Mouse (Mus musculus) embryonic fibroblast, embryonic 13.5 days (primary cell): ENCODE data around the gene Jdp2. TPM values are rescaled to one million over a fixed set of nuclear protein-coding genes. Genes with fewer than 3 reads are reported as not detected.

Source experiments
- H3K27ac ChIP-seq: 2 replicates; pipeline ENCODE4 v1.5.1; 2012; ENCODE audit warnings: low read length, control low read depth, inconsistent platforms; ENCODE audit not compliant: insufficient read depth
- H3K4me1 ChIP-seq: 2 replicates; pipeline ENCODE4 v1.6.1; 2011; ENCODE audit warnings: low read length; ENCODE audit not compliant: control insufficient read depth, insufficient read depth
- H3K4me3 ChIP-seq: 2 replicates; pipeline ENCODE4 v1.5.1; 2011; ENCODE audit warnings: mild to moderate bottlenecking, control low read depth, low read length; ENCODE audit not compliant: insufficient read depth
- CTCF ChIP-seq: IDR thresholded peaks from 2 replicates; pipeline ENCODE4 v1.5.1; 2011; ENCODE audit warnings: mild to moderate bottlenecking, control low read depth, low read length, moderate library complexity, borderline replicate concordance; ENCODE audit not compliant: insufficient read depth
- POLR2A ChIP-seq: IDR thresholded peaks from 2 replicates; pipeline ENCODE4 v1.6.1; 2011; ENCODE audit warnings: low read depth, mild to moderate bottlenecking, control low read depth, low read length, moderate library complexity
- polyA plus RNA-seq: library from polyadenylated mRNA; stranded (reverse); fragments of >200 nt; gene quantifications from 2 replicates; pipeline ENCODE4 v1.2.4, GENCODE M21; 2011; ENCODE audit warnings: low read depth; ENCODE audit not compliant: missing spikeins, insufficient read length

Gene Jdp2
- polyA plus RNA-seq, 1 experiment: 73.7 TPM

DNA sequence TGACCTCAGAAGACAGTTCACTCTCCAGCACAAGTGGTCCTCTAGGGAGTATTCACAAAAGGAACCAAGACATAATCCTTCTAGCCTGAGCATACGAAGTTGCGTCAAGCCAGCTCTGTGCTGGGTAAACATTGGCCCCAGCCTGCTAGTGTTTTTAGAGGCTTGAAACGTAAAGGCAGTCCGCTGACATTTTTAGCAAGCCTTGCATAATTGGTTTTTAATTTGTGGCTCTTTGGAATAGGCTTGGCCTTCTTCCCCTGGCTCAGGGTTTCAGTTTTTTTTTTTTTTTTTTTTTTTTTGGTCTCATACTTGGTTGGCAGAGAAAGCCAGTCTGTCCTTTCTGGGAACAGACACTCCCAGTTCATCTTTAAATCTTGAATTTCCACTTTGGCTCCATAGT, 15.3 kb downstream of the Jdp2 start:
- TF ChIP-seq POLR2A (no peak), CTCF (no peak)
- Histone ChIP-seq H3K4me3 (no peak overlapping the region), H3K27ac (no peak overlapping the region), H3K4me1 (0 out of 2 replicates have a peak, but pooled peaks cover 2% of the 10 kb centered on the region)

DNA sequence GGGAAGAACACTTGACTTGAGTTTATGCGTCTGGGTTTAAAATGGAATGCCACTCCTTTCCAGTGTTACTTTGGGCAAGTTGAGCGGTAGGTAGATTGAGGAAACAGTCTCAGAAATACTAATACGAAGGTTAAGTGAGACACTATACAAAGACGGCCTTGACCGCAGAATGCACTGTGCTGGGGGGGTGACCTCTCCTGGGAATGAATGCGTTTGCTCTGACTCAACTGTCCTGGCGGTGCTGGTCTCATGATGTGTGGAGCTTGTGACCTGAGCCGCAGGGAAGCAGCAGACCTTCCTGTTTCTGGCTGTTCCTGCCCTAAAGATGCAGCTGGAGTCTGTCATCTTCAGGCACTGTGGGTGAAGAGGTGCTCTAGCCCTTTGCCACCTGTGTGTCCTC, 16.7 kb downstream of the Jdp2 start:
- no peak overlapping the region for H3K27ac ChIP-seq
- peaks cover 9% of the 10 kb centered on the region for H3K4me1 ChIP-seq
- H3K4me3 ChIP-seq: no peak overlapping the region
- TF ChIP-seq CTCF: no peak
- no peak for TF ChIP-seq POLR2A

DNA sequence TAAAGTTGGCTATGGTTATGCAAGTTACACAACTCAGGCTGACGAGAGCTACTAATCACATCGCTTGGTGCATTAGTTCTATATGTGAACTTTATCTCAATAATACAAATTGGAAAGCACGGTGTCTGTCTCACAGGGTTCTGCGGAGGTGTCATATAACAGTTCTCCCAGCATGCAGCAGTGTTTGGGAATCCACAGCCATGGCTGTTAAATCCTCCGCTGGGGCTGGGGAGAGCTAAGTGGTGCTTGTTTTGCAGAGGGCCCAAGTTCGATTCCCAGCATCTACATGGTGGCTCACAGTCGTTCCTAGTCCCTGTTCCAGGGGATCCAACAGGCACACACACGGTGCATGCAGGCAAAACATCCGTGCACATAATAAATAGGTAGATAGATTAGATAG, 19.1 kb downstream of the Jdp2 start:
- H3K4me3 ChIP-seq: no peak overlapping the region
- H3K4me1 ChIP-seq: peaks cover 9% of the 10 kb centered on the region
- H3K27ac ChIP-seq: no peak overlapping the region
- TF ChIP-seq POLR2A (no peak), CTCF (no peak)

DNA sequence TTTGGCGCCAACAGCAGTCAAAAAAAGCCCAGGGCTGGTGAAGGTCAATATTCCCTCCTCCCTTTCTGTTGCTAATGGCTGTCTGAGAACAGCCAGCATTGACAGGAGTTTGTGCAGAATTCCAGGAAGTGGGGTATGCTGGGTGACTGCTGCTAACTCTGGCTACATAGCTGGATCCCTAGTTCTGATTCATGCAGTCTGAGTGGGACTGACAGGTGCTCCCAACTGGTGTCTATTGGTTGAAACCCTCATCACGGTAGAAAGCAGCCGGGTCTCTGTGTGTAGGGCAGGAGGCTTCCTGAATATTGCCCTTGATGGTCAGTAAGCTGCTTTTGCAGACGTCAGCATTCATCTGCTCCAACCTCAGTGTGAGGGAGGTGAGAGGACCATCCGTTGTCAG, 19.6 kb downstream of the Jdp2 start:
- TF ChIP-seq CTCF: no peak
- TF ChIP-seq POLR2A: no peak
- no peak overlapping the region for H3K4me3 ChIP-seq
- no peak overlapping the region for H3K27ac ChIP-seq
- H3K4me1 ChIP-seq: peaks cover 11% of the 10 kb centered on the region

DNA sequence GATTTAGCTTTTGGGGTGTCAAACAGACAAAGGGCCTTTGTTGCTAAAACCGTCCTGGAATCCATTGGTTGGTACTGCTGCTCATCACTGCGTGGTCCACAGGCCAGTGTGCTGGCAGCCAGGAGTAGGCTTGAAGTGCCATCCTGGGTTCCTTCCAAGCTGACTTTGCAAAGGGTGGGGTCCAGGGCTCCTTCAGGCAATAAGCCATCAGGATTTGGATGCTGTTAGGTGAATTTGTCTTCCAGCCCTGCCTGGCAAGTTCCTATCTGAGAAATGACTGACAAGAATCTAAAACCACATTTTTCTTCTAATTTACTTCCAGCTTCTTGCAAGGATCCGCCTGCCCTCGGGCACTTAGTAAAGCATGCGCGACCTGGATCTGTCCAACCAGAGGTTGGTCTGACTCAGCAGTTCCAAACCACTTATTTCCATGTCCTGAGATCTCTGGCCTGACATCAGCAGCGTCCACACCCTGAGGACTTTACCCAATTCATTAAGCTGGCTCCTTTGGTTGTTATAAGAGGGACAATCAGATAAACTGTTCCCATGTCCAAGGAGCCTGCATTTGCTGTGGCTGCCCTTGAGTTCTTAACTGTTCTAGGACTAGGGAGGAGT, 20.6 kb downstream of the Jdp2 start:
- H3K4me1 ChIP-seq: peaks cover 14% of the 10 kb centered on the region
- no peak overlapping the region for H3K27ac ChIP-seq
- no peak for TF ChIP-seq POLR2A
- no peak for TF ChIP-seq CTCF
- H3K4me3 ChIP-seq: no peak overlapping the region

DNA sequence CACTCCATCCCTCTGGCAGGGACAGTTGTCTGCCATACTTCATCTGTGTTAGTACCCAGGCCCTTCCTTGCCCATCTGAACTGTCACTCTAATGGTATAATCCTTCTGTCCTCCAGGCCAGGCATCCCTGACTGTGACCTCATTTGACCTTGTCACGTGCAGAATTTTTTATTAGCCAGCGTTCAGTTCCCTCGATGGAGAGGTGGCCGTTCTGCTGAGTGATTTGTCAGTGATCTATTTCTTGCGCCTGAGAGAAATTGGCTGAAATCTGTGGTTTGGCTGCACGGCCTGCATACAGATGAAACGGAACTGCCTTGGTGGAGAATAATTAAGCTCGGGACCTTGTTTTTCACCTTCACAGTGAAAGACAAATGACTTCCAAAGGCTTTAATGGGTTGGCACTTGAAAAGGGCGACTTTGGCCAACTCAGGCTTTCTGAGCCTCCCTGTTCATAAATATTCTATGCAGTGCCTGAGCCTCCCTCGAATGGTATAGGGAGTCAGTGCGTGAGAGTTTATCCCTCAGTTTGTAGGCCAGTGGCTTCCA, 21.1 kb downstream of the Jdp2 start:
- no peak for TF ChIP-seq CTCF
- no peak for TF ChIP-seq POLR2A
- no peak overlapping the region; the same call in 1 of the 2 replicates for H3K27ac ChIP-seq
- H3K4me1 ChIP-seq: peaks cover 14% of the 10 kb centered on the region
- H3K4me3 ChIP-seq: no peak overlapping the region

DNA sequence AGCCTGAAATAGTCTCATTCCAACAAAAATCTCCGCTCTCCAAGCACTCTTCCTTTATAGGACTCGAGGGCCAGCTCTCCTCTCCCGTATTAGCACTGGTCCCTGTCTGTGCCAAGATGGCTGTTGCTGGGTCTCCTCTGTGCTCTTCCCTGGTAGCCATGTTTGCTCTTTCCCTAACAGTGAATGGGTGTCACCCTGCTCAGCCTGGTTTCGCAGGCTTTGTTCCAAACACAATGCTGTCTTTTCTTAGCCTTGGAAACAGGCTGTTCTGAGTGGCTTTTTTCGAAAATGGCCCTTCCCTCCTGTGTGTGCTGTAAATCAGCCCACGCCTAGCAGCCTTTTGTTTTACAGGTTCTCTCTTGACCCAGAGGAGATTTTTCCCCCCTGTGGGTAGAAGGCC, 22.2 kb downstream of the Jdp2 start:
- TF ChIP-seq POLR2A (no peak), CTCF (no peak)

DNA sequence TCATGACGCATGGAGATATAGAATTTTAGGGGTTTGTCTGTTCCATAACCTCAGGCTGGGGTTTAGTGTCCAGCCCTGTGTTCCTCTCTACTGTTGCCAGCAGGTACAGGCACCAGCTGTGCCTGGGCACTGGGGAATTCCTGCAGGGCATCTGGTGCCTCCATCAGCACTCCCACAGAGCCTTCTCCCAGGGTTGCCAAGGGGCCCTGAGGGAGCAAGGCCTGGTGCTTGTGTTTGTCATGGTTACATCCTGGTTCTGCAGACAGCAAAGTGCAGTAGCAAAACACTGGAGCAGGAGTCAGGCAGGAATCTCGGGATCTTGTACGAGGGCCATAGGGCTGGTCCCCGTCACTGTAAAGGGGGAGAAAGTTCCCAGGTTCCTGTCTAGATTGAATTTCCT, 22.8 kb downstream of the Jdp2 start:
- TF ChIP-seq POLR2A (no peak), CTCF (no peak)
- Histone ChIP-seq H3K4me3 (no peak overlapping the region), H3K4me1 (peaks cover 12% of the 10 kb centered on the region), H3K27ac (no peak overlapping the region)

More for the DNA sequence above, 22.2 kb downstream of the Jdp2 start:
- Histone ChIP-seq H3K27ac (no peak overlapping the region), H3K4me3 (no peak overlapping the region), H3K4me1 (peaks cover 12% of the 10 kb centered on the region)

DNA sequence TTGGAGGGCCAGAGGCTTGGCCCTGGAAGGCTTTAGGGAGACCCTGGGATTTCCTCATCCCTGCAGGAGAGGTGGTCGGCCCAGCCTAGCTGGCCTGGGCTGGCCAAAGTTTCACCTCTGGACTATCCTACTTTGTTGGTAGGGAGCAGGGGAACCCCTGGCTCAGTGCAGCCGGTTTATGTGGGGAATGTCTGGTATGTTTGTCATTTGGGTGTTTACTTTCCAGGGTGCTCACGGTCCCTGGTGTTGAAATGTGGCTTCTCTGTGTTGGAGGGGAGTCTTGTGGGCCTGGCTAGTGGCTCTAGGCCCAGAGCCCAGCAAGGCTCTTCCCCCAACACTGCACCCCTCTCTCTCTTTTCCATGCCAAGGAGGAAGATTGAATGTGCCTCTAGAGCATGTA, 24.9 kb downstream of the Jdp2 start:
- Histone ChIP-seq H3K4me1 (peaks cover 12% of the 10 kb centered on the region), H3K27ac (no peak overlapping the region), H3K4me3 (no peak overlapping the region)
- no peak for TF ChIP-seq CTCF
- no peak for TF ChIP-seq POLR2A

DNA sequence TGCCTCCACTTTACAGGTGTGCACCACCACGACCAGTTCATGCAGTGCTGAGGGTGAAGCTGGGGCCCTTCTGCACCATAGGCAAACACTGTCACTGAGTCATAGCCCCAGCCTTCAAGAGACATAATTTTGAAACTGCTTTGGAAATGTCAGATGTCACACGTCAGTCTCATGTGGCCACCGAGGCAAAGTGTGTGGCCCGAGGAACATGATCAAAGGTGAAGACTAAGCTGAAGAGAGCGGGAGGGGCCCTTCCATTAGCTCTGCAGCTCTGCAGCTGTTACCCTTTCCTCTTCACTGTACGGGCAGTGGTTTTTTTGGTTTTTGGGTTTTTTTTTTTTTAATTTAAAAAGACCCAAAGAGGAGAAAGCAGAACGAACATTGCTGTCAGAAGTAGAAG, 25.8 kb downstream of the Jdp2 start:
- no peak for TF ChIP-seq CTCF
- no peak for TF ChIP-seq POLR2A
- H3K4me3 ChIP-seq: no peak overlapping the region
- H3K4me1 ChIP-seq: peaks cover 8% of the 10 kb centered on the region; the same call in 1 of the 2 replicates
- H3K27ac ChIP-seq: no peak overlapping the region

DNA sequence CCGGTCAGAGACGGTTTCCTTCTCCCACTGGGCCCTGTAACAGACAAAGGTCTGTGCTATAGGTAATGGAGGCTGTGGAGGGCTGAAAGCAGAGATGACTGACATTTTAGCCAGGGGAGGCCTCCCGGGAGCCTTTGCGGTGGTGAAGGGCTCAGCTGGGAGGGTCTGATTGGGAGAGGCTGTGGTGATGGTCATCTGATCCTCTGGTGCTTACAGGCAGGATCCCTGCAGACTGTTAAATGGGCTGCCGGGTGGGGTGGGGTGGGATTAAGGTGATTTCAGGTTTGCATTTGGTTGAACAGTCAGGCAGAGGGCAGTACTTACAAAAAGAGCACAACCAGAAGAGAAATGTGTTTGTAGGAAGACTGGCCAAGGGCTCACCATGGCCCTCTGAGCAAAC, 27.0 kb downstream of the Jdp2 start:
- Histone ChIP-seq H3K27ac (no peak overlapping the region), H3K4me1 (0 out of 2 replicates have a peak, but pooled peaks cover 5% of the 10 kb centered on the region), H3K4me3 (no peak overlapping the region)
- TF ChIP-seq CTCF: no peak
- TF ChIP-seq POLR2A: no peak
